Mouse (Mus musculus): ENCODE data around the gene Rtcb. TPM values are rescaled to one million over a fixed set of nuclear protein-coding genes. Genes with fewer than 3 reads are reported as not detected.

Rtcb gene
- total RNA-seq, 2 experiments from 2014 or later = 119 to 122 TPM

GRCm38 (mm10) chr10:85948483-85949196 lies 9.0 kb downstream of the Rtcb start:
- no peak for DNase-seq
- intact Hi-C loops (cut with DNase I) = loop anchor here (10.0 kb wide), 1 partner anchor 746 kb away; no protein-coding TSS in a partner anchor

GRCm38 (mm10) chr10:85936280-85936965 lies 21.2 kb downstream of the Rtcb start:
- DNase-seq = no peak
- intact Hi-C loops (cut with DNase I) = no loop called here

DNA sequence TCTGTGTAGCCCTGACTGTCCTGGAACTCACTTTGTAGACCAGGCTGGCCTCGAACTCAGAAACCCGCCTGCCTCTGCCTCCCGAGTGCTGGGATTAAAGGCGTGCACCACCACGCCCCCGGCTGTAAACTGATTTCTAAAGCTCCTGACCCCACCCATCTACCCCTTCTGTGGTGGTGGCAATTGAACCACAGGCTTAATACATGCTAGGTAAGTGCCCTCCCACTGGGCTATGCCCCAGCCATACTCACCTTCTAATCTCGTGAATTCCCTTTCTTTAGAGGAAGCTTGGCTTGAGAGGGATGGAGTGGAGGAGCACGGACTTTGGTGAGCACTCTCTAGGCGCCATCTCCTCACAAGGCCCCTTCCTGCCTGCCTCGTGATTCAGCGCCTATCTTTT lies 27.7 kb downstream of the Rtcb start:
- no peak for DNase-seq
- intact Hi-C loops (cut with DNase I) = no loop called here

- intact Hi-C loops (cut with DNase I) = no loop called here
- DNase-seq = no peak
These were observed 28.4 kb downstream of the Rtcb start for GRCm38 (mm10) chr10:85929208-85929591.

DNA sequence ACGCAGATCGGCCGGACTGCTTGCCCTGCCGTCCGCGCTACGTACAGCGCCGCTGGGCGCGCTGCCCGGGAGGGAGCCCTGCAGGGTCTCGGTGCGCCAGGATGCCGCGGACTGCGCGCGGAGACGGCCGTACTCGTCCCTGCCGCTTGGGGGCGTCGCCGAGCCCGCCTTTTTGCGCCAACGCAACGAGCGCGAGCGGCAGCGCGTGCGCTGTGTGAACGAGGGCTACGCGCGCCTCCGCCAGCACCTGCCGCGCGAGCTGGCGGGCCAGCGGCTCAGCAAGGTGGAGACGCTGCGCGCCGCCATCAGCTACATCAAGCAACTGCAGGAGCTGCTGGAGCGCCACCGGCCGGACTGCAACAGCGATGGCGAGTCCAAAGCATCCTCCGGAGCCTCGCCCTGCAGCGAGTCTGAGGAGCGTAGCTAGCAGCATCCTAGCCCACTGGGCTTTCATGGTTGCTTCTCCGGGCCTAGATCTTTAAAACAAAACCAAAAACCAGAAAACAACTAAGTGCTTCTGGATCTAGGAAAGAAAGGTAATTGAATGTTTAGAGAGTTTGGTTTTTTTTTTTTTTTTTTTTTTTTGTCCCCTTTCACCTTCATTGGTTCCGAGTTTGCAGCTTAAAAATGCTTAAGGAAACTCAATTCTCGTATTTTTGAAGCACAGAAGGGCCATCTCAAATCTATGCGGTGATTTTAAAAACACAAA lies 29.0 kb downstream of the Rtcb start:
- DNase-seq = peak; percentile 79
- intact Hi-C loops (cut with DNase I) = no loop called here

GRCm38 (mm10) chr10:85927676-85928445 lies 29.8 kb downstream of the Rtcb start, which contains the start of gene Ascl4:
Gene Ascl4, plus strand, starts transcription at chr10:85927681.
- DNase-seq = no peak
- intact Hi-C loops (cut with DNase I) = no loop called here

GRCm38 (mm10) chr10:85916498-85917309 lies 40.9 kb downstream of the Rtcb start, which contains the start of gene Prdm4:
Gene Prdm4, minus strand, starts transcription at chr10:85917142.
- peak; percentile 98 for DNase-seq
- intact Hi-C loops (cut with DNase I) = no loop called here

Other genes with a start within 250 kb of the Rtcb start
- gene Pwp1, start 128.3 kb downstream of the Rtcb start, total RNA-seq (2021) = 10 to 100 TPM; 37.1 to 37.7 TPM
- gene Prdm4, start 40.7 kb downstream of the Rtcb start, total RNA-seq (2021) = 10 to 100 TPM; 44.0 to 50.1 TPM
- gene Ascl4, start 30.1 kb downstream of the Rtcb start, total RNA-seq (2021) = not detected
- gene Bpifc, start 54.1 kb upstream of the Rtcb start, total RNA-seq (2021) = not detected
- 10 to 100 TPM; 16.2 to 16.6 TPM for gene Fbxo7, start 64.1 kb upstream of the Rtcb start, total RNA-seq (2021)

Measured in left cerebral cortex, postnatal 4 days (tissue).